ENCODE assay signal across 11 mouse cellular contexts in genomic region chr7:49104376-49104775, GRCm38 (mm10).
A peak's percentile ranks its signal among the peaks of the same experiment; 100 is the strongest.
DNase-seq lines count a peak whose midpoint lies in the region; ATAC-seq and TF ChIP-seq lines count a peak whose summit lies in the region.
"Had no signal": no experiment of that assay in that cellular context is flagged by ENCODE, and none has a peak within 500 bp of the region (broad histone marks: within the 10 kb centered on the region; RNA-seq: fewer than 3 reads in every experiment).

No protein-coding gene starts in this region.

- WGBS in stomach, embryonic 14.5 days: 82% methylated on average over 8 of the region's 8 CpGs
- WGBS in stomach, postnatal 0 days: 74% methylated on average over 8 of the region's 8 CpGs
- WGBS in forebrain, embryonic 15.5 days: 10% methylated on average over 8 of the region's 8 CpGs

- H3K9ac ChIP-seq in stomach, embryonic 14.5 days (replicated peaks; ENCODE audit: low read depth, low read length): no peak overlapping the region
- no peak overlapping the region for H3K9ac ChIP-seq in stomach, postnatal 0 days (ENCODE audit: low read length)
- H3K9ac ChIP-seq in forebrain, embryonic 15.5 days (replicated peaks): no peak overlapping the region
- H3K9ac ChIP-seq: embryonic facial prominence, embryonic 15.5 days had no signal

- H3K27me3 ChIP-seq in stomach, embryonic 14.5 days (ENCODE audit: control insufficient read depth, insufficient read depth, low read length): no peaks in the 10 kb centered on the region
- no peaks in the 10 kb centered on the region for H3K27me3 ChIP-seq in stomach, postnatal 0 days (ENCODE audit: control insufficient read depth, insufficient read depth, low read length)
- no peaks in the 10 kb centered on the region for H3K27me3 ChIP-seq in forebrain, embryonic 15.5 days
- H3K27me3 ChIP-seq: embryonic facial prominence, embryonic 15.5 days had no signal

- peak; percentile 61; the same call in 1 of the 2 replicates for ATAC-seq in stomach, embryonic 14.5 days (ENCODE audit: insufficient number of reproducible peaks, insufficient read depth, low FRiP score, low read depth)
- ATAC-seq in stomach, postnatal 0 days (ENCODE audit: low FRiP score, low TSS enrichment): no peak
- peak; percentile 74 for ATAC-seq in forebrain, embryonic 15.5 days (replicated peaks)
- ATAC-seq in megakaryocyte-erythroid progenitor cell, adult 5-6 weeks (replicated peaks; ENCODE audit: low FRiP score, low TSS enrichment, poor library complexity, severe bottlenecking): peak; percentile 56; the same call in 1 of the 2 replicates
- ATAC-seq: inflammation-experienced regulatory T-cells, adult 6 months had no signal

- no peak overlapping the region for H3K27ac ChIP-seq in stomach, embryonic 14.5 days (ENCODE audit: low read length)
- H3K27ac ChIP-seq in stomach, postnatal 0 days (replicated peaks): no peak overlapping the region
- H3K27ac ChIP-seq in forebrain, embryonic 15.5 days (replicated peaks): no peak overlapping the region
- H3K27ac ChIP-seq: embryonic facial prominence, embryonic 15.5 days; heart, adult 2 months; layer of hippocampus, adult 2 months had no signal

- H3K9me3 ChIP-seq in stomach, embryonic 14.5 days (ENCODE audit: control insufficient read depth, low read depth, low read length): no peaks in the 10 kb centered on the region
- H3K9me3 ChIP-seq in stomach, postnatal 0 days (ENCODE audit: control insufficient read depth, low read length): no peaks in the 10 kb centered on the region
- H3K9me3 ChIP-seq in forebrain, embryonic 15.5 days: no peaks in the 10 kb centered on the region
- H3K9me3 ChIP-seq: embryonic facial prominence, embryonic 15.5 days had no signal

- TF ChIP-seq CTCF in stomach, postnatal 0 days (IDR thresholded peaks at IDR 0.05; ENCODE audit: low read depth): no peak

- no peak for TF ChIP-seq EP300 in stomach, postnatal 0 days (optimal IDR thresholded peaks at IDR 0.05)

- DNase-seq in stomach, postnatal 0 days (ENCODE audit: low spot score): no peak
- DNase-seq in frontal cortex, adult 2 months (ENCODE audit: extremely low spot score in 1 of 2, low spot score in 1 of 2): no peak
- no peak for DNase-seq in lung, adult 18-20 months
- DNase-seq in frontal cortex, postnatal 25 days (ENCODE audit: low spot score in 2 of 2): no peak
- DNase-seq: heart, adult 2 months had no signal

- H3K4me2 ChIP-seq in stomach, embryonic 14.5 days (replicated peaks; ENCODE audit: low read depth, low read length): no peak overlapping the region
- H3K4me2 ChIP-seq in stomach, postnatal 0 days (replicated peaks; ENCODE audit: low read depth): no peak overlapping the region
- no peak overlapping the region for H3K4me2 ChIP-seq in forebrain, embryonic 15.5 days (replicated peaks)
- H3K4me2 ChIP-seq: embryonic facial prominence, embryonic 15.5 days had no signal

- H3K36me3 ChIP-seq in stomach, embryonic 14.5 days (ENCODE audit: control insufficient read depth, insufficient read depth, low read length): no peaks in the 10 kb centered on the region
- no peaks in the 10 kb centered on the region for H3K36me3 ChIP-seq in stomach, postnatal 0 days (ENCODE audit: control insufficient read depth, insufficient read depth, low read length)
- no peaks in the 10 kb centered on the region for H3K36me3 ChIP-seq in forebrain, embryonic 15.5 days
- H3K36me3 ChIP-seq: embryonic facial prominence, embryonic 15.5 days had no signal

- H3K4me3 ChIP-seq in stomach, embryonic 14.5 days (ENCODE audit: low read depth, low read length): no peak overlapping the region
- H3K4me3 ChIP-seq in stomach, postnatal 0 days (ENCODE audit: low read depth, low read length): no peak overlapping the region
- no peak overlapping the region for H3K4me3 ChIP-seq in forebrain, embryonic 15.5 days
- H3K4me3 ChIP-seq: embryonic facial prominence, embryonic 15.5 days; heart, adult 2 months; layer of hippocampus, adult 2 months had no signal

- H3K4me1 ChIP-seq in stomach, embryonic 14.5 days (ENCODE audit: control insufficient read depth, insufficient read depth, low read length): no peaks in the 10 kb centered on the region
- no peaks in the 10 kb centered on the region for H3K4me1 ChIP-seq in stomach, postnatal 0 days (replicated peaks; ENCODE audit: control insufficient read depth, insufficient read depth)
- H3K4me1 ChIP-seq in forebrain, embryonic 15.5 days: peaks cover 17% of the 10 kb centered on the region
- H3K4me1 ChIP-seq: embryonic facial prominence, embryonic 15.5 days had no signal
